Mouse (Mus musculus) thymus, postnatal 36 days (tissue): ENCODE measurements around the gene Ikbke.

Experiments used
- DNase-seq, 2 experiments: peaks; one replicate each; pipeline ENCODE4 v3.0.0; 2022; ENCODE audit warnings: mixed read lengths in 2 of 2

The Ikbke gene

GRCm38 (mm10) chr1:131279456-131279776, at the start of gene Ikbke:
Gene Ikbke (minus strand): TSS chr1:131279606.
- peak in 1 of 2 experiments; percentile 39 for DNase-seq

- DNase-seq = peak; percentile 49 to 52
Measured at GRCm38 (mm10) chr1:131329093-131329492, 49.7 kb upstream of the Ikbke start.

GRCm38 (mm10) chr1:131327167-131327566, 47.8 kb upstream of the Ikbke start:
- no peak for DNase-seq

GRCm38 (mm10) chr1:131324816-131325463, 45.5 kb upstream of the Ikbke start:
- peak; percentile 17 to 29 for DNase-seq

GRCm38 (mm10) chr1:131319598-131320330, 40.4 kb upstream of the Ikbke start:
- no peak for DNase-seq

GRCm38 (mm10) chr1:131318397-131318796, 39.0 kb upstream of the Ikbke start:
- DNase-seq = no peak

- no peak for DNase-seq
Measured at GRCm38 (mm10) chr1:131317625-131318024, 38.2 kb upstream of the Ikbke start.

GRCm38 (mm10) chr1:131311284-131311683, 31.9 kb upstream of the Ikbke start:
- no peak for DNase-seq

- DNase-seq = no peak
Measured at GRCm38 (mm10) chr1:131310237-131310818, 30.9 kb upstream of the Ikbke start.

- no peak for DNase-seq
Measured at GRCm38 (mm10) chr1:131300750-131301149, 21.3 kb upstream of the Ikbke start.

- no peak for DNase-seq
Measured at GRCm38 (mm10) chr1:131299788-131300187, 20.4 kb upstream of the Ikbke start.

GRCm38 (mm10) chr1:131299240-131299639, 19.8 kb upstream of the Ikbke start:
- DNase-seq = no peak

GRCm38 (mm10) chr1:131298171-131298570, 18.8 kb upstream of the Ikbke start:
- no peak for DNase-seq

GRCm38 (mm10) chr1:131296726-131297125, 17.3 kb upstream of the Ikbke start:
- no peak for DNase-seq

- no peak for DNase-seq
Measured at GRCm38 (mm10) chr1:131295200-131295599, 15.8 kb upstream of the Ikbke start.

GRCm38 (mm10) chr1:131293922-131294250, 14.5 kb upstream of the Ikbke start:
- DNase-seq = no peak

- no peak for DNase-seq
Measured at GRCm38 (mm10) chr1:131293221-131293921, 14.0 kb upstream of the Ikbke start.

GRCm38 (mm10) chr1:131290648-131291047, 11.2 kb upstream of the Ikbke start:
- peak; percentile 66 to 74 for DNase-seq

GRCm38 (mm10) chr1:131288938-131289337, 9.5 kb upstream of the Ikbke start:
- no peak for DNase-seq

- DNase-seq = no peak
Measured at GRCm38 (mm10) chr1:131287267-131287666, 7.9 kb upstream of the Ikbke start.

- DNase-seq = no peak
Measured at GRCm38 (mm10) chr1:131286803-131287202, 7.4 kb upstream of the Ikbke start.

- no peak for DNase-seq
Measured at GRCm38 (mm10) chr1:131284616-131285015, 5.2 kb upstream of the Ikbke start.

- DNase-seq = no peak
Measured at GRCm38 (mm10) chr1:131284167-131284566, 4.8 kb upstream of the Ikbke start.

- DNase-seq = no peak
Measured at GRCm38 (mm10) chr1:131281731-131282130, 2.3 kb upstream of the Ikbke start.
